Mouse (Mus musculus) heart, adult 2 months (tissue): Measurements from ENCODE around the gene Nup98.

Source experiments
- EP300 ChIP-seq: fragments of 200-500 bp; IDR thresholded peaks from 2 replicates; pipeline ENCODE4 v1.6.1; 2011; ENCODE audit warnings: low read depth, low read length, control low read depth; ENCODE audit not compliant: insufficient read depth
- POLR2A ChIP-seq: fragments of 200-500 bp; IDR thresholded peaks from 2 replicates; pipeline ENCODE4 v1.6.1; 2011; ENCODE audit warnings: mild to moderate bottlenecking, low read depth, low read length, control low read depth; ENCODE audit not compliant: insufficient read depth

DNA sequence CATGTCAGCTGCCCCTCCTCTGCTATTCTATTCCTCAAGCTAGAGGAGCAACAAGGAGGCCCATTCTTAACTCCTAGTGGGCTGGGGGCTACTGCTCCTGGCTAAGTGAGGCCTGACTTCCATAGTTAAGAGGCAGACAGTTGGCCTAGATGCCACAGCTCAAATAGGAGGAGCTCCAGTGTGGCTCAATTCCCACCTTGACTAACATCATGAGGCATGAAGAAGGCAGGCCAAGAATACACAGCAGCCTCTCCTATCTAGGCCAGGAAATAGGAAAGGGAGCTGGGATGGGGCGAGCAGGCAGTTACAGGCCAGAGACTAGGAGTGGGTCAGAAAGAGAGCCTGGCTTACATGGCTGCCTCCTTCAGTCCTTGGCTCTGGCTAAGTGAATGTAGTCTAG, 101.8 kb downstream of the Nup98 start:
- TF ChIP-seq EP300 = 0 out of 2 replicates have a peak, but pooled peaks have one; percentile 51
- TF ChIP-seq POLR2A = peak; percentile 36; the same call in 1 of the 2 replicates
